8 mouse cellular contexts compared by ENCODE assay signal in genomic region chr6:120356951-120357945, GRCm38 (mm10). TPM values are rescaled to one million over a fixed set of nuclear protein-coding genes. Genes with fewer than 3 reads are reported as not detected.
DNase-seq lines count a peak whose midpoint lies in the region; ATAC-seq and TF ChIP-seq lines count a peak whose summit lies in the region.

No protein-coding gene starts in this region.

- peak overlapping the region; percentile 61 for H3K4me3 ChIP-seq in bone marrow macrophage, adult 2 months (ENCODE audit: insufficient read depth, low read length)
- H3K4me3 ChIP-seq in embryonic fibroblast, embryonic 13.5 days (ENCODE audit: insufficient read depth, low read length), result peak overlapping the region; percentile 71
- peak overlapping the region; percentile 66 for H3K4me3 ChIP-seq in kidney, embryonic 14.5 days (ENCODE audit: low read length)
- H3K4me3 ChIP-seq in limb, embryonic 15.5 days, result peak overlapping the region; percentile 59

- no peak for TF ChIP-seq CTCF in bone marrow macrophage, adult 2 months (IDR thresholded peaks at IDR 0.05; ENCODE audit: low read depth, low read length)
- TF ChIP-seq CTCF in embryonic fibroblast, embryonic 13.5 days (IDR thresholded peaks at IDR 0.05; ENCODE audit: borderline replicate concordance, insufficient read depth, low read length), result no peak

- peak overlapping the region; percentile 60 for H3K27ac ChIP-seq in bone marrow macrophage, adult 2 months (ENCODE audit: insufficient read depth, low read depth, low read length)
- peak overlapping the region; percentile 68 for H3K27ac ChIP-seq in embryonic fibroblast, embryonic 13.5 days (ENCODE audit: insufficient read depth, low read length)
- H3K27ac ChIP-seq in kidney, embryonic 14.5 days (ENCODE audit: low read depth, low read length), result peak overlapping the region; percentile 88
- H3K27ac ChIP-seq in limb, embryonic 15.5 days, result peak overlapping the region; percentile 90

- no peaks in the 10 kb centered on the region for H3K9me3 ChIP-seq in kidney, embryonic 14.5 days (ENCODE audit: control insufficient read depth, low read length)
- H3K9me3 ChIP-seq in limb, embryonic 15.5 days, result no peaks in the 10 kb centered on the region

- peaks cover 7% of the 10 kb centered on the region; the same call in 1 of the 2 replicates for H3K36me3 ChIP-seq in kidney, embryonic 14.5 days (ENCODE audit: control insufficient read depth, insufficient read depth, low read length)
- H3K36me3 ChIP-seq in limb, embryonic 15.5 days, result peaks cover 5% of the 10 kb centered on the region

- no peaks in the 10 kb centered on the region for H3K27me3 ChIP-seq in kidney, embryonic 14.5 days (ENCODE audit: control insufficient read depth, insufficient read depth, low read length)
- no peaks in the 10 kb centered on the region for H3K27me3 ChIP-seq in limb, embryonic 15.5 days

- H3K9ac ChIP-seq in kidney, embryonic 14.5 days (ENCODE audit: low read depth, low read length), result peak overlapping the region; percentile 72
- peak overlapping the region; percentile 56 for H3K9ac ChIP-seq in limb, embryonic 15.5 days

- WGBS in kidney, embryonic 14.5 days, result 1% methylated on average over 31 of the region's 31 CpGs
- WGBS in limb, embryonic 15.5 days, result under 1% methylated on average over 31 of the region's 31 CpGs

- peaks cover 9% of the 10 kb centered on the region for H3K4me1 ChIP-seq in bone marrow macrophage, adult 2 months (ENCODE audit: control insufficient read depth, insufficient read depth, low read length)
- no peaks in the 10 kb centered on the region for H3K4me1 ChIP-seq in embryonic fibroblast, embryonic 13.5 days (ENCODE audit: control insufficient read depth, insufficient read depth, low read length)
- H3K4me1 ChIP-seq in kidney, embryonic 14.5 days (ENCODE audit: control insufficient read depth, insufficient read depth, low read length), result peaks cover 7% of the 10 kb centered on the region; the same call in 1 of the 2 replicates
- H3K4me1 ChIP-seq in limb, embryonic 15.5 days, result peaks cover 6% of the 10 kb centered on the region

- TF ChIP-seq POLR2A in bone marrow macrophage, adult 2 months (IDR thresholded peaks at IDR 0.05; ENCODE audit: borderline replicate concordance, low read depth, low read length), result no peak
- peak; percentile 70; the same call in 1 of the 2 replicates for TF ChIP-seq POLR2A in embryonic fibroblast, embryonic 13.5 days (IDR thresholded peaks at IDR 0.05; ENCODE audit: low read depth, low read length)

- H3K4me2 ChIP-seq in kidney, embryonic 14.5 days (replicated peaks; ENCODE audit: low read depth, low read length), result peak overlapping the region; percentile 61
- H3K4me2 ChIP-seq in limb, embryonic 15.5 days, result peak overlapping the region; percentile 63

- ATAC-seq in kidney, embryonic 14.5 days (ENCODE audit: low FRiP score, low TSS enrichment), result peak; percentile 96
- peak; percentile 96 for ATAC-seq in limb, embryonic 15.5 days (ENCODE audit: insufficient number of reproducible peaks, low FRiP score, low TSS enrichment, low read depth)

- DNase-seq in A20 (ENCODE audit: low read depth, low spot score), result peak; percentile 94
- peak; percentile 88 to 90 for DNase-seq in heart, adult 9 months (ENCODE audit: low spot score in 2 of 2)
- peak; percentile 66 to 71 for DNase-seq in monocyte, adult 2 months (ENCODE audit: low read depth in 1 of 2, low spot score in 2 of 2)
- DNase-seq in spleen, postnatal 36 days (ENCODE audit: low spot score in 2 of 2), result peak; percentile 88 to 90

RNA-seq across cellular contexts. Expression of gene Kdm5a, which starts 6.7 kb away (rescaled TPM):
- polyA plus RNA-seq in bone marrow macrophage, adult 2 months (2012; ENCODE audit: insufficient read depth, insufficient read length, missing spikeins), result 40.3 and 47.6 TPM in 2 replicates
- 45.3 and 51.6 TPM in 2 replicates for polyA plus RNA-seq in embryonic fibroblast, embryonic 13.5 days (2011; ENCODE audit: insufficient read length, low read depth, missing spikeins)
- polyA plus RNA-seq in kidney, embryonic 14.5 days (2014; fragmentation: Nextera tagmentation; extraction: Ambion mirVana), result 43.1 and 59.4 TPM in 2 replicates
- polyA plus RNA-seq in limb, embryonic 15.5 days (2015; fragmentation: Nextera tagmentation; extraction: Ambion mirVana), result 41.7 and 43.3 TPM in 2 replicates

RNA-seq across cellular contexts. Expression of gene Ccdc77, which starts 6.9 kb away (rescaled TPM):
- polyA plus RNA-seq in bone marrow macrophage, adult 2 months (2012; ENCODE audit: insufficient read depth, insufficient read length, missing spikeins), result 12.9 and 13.1 TPM in 2 replicates
- 9.2 and 10.0 TPM in 2 replicates for polyA plus RNA-seq in embryonic fibroblast, embryonic 13.5 days (2011; ENCODE audit: insufficient read length, low read depth, missing spikeins)
- polyA plus RNA-seq in kidney, embryonic 14.5 days (2014; fragmentation: Nextera tagmentation; extraction: Ambion mirVana), result 23.5 and 25.7 TPM in 2 replicates
- 21.8 and 22.7 TPM in 2 replicates for polyA plus RNA-seq in limb, embryonic 15.5 days (2015; fragmentation: Nextera tagmentation; extraction: Ambion mirVana)

Comparison
In these comparisons a context has a peak if more than half of its experiments do, and no peak if none do; other contexts are left out.
1. Peak in every context shown above with its lines: DNase-seq, ATAC-seq, H3K4me3 ChIP-seq and H3K27ac ChIP-seq.